Mouse (Mus musculus): ENCODE measurements around the gene Tmsb4x.

The Tmsb4x gene

GRCm38 (mm10) chrX:167208978-167209754, at the start of gene Tmsb4x:
Gene Tmsb4x (minus strand): TSS chrX:167209315.
- peak; percentile 79 for DNase-seq (ENCODE audit: low read depth, low spot score)

GRCm38 (mm10) chrX:167241736-167242135, 32.6 kb upstream of the Tmsb4x start:
- no peak for DNase-seq (ENCODE audit: low read depth, low spot score)

- no peak for DNase-seq (ENCODE audit: low read depth, low spot score)
These were observed 30.3 kb upstream of the Tmsb4x start for GRCm38 (mm10) chrX:167239293-167239921.

- no peak for DNase-seq (ENCODE audit: low read depth, low spot score)
These were observed 24.1 kb upstream of the Tmsb4x start for GRCm38 (mm10) chrX:167233104-167233687.

- no peak for DNase-seq (ENCODE audit: low read depth, low spot score)
These were observed 22.0 kb upstream of the Tmsb4x start for GRCm38 (mm10) chrX:167231150-167231549.

GRCm38 (mm10) chrX:167229819-167230218, 20.7 kb upstream of the Tmsb4x start:
- no peak for DNase-seq (ENCODE audit: low read depth, low spot score)

- DNase-seq (ENCODE audit: low read depth, low spot score) = no peak
These were observed 20.1 kb upstream of the Tmsb4x start for GRCm38 (mm10) chrX:167229206-167229605.

GRCm38 (mm10) chrX:167227756-167228155, 18.6 kb upstream of the Tmsb4x start:
- no peak for DNase-seq (ENCODE audit: low read depth, low spot score)

GRCm38 (mm10) chrX:167227138-167227537, 18.0 kb upstream of the Tmsb4x start:
- no peak for DNase-seq (ENCODE audit: low read depth, low spot score)

- no peak for DNase-seq (ENCODE audit: low read depth, low spot score)
These were observed 17.5 kb upstream of the Tmsb4x start for GRCm38 (mm10) chrX:167226570-167226969.

- DNase-seq (ENCODE audit: low read depth, low spot score) = no peak
These were observed 3.6 kb upstream of the Tmsb4x start for GRCm38 (mm10) chrX:167212707-167213106.

- no peak for DNase-seq (ENCODE audit: low read depth, low spot score)
These were observed 2.9 kb upstream of the Tmsb4x start for GRCm38 (mm10) chrX:167211871-167212555.

GRCm38 (mm10) chrX:167210319-167210728, 1.2 kb upstream of the Tmsb4x start:
- no peak for DNase-seq (ENCODE audit: low read depth, low spot score)

- DNase-seq (ENCODE audit: low read depth, low spot score) = no peak
These were observed 713 bp upstream of the Tmsb4x start for GRCm38 (mm10) chrX:167209828-167210227.

- no peak for DNase-seq (ENCODE audit: low read depth, low spot score)
These were observed 652 bp downstream of the Tmsb4x start for GRCm38 (mm10) chrX:167208506-167208820.

- DNase-seq (ENCODE audit: low read depth, low spot score) = no peak
These were observed 1.2 kb downstream of the Tmsb4x start for GRCm38 (mm10) chrX:167207741-167208505.

GRCm38 (mm10) chrX:167205813-167206520, 3.1 kb downstream of the Tmsb4x start:
- DNase-seq (ENCODE audit: low read depth, low spot score) = no peak

GRCm38 (mm10) chrX:167201365-167201764, 7.8 kb downstream of the Tmsb4x start:
- no peak for DNase-seq (ENCODE audit: low read depth, low spot score)

- no peak for DNase-seq (ENCODE audit: low read depth, low spot score)
These were observed 13.9 kb downstream of the Tmsb4x start for GRCm38 (mm10) chrX:167195228-167195649.

- no peak for DNase-seq (ENCODE audit: low read depth, low spot score)
These were observed 22.8 kb downstream of the Tmsb4x start for GRCm38 (mm10) chrX:167186306-167186705.

- no peak for DNase-seq (ENCODE audit: low read depth, low spot score)
These were observed 25.6 kb downstream of the Tmsb4x start for GRCm38 (mm10) chrX:167183535-167183934.
